Mouse (Mus musculus) brain, embryonic 14.5 days (tissue): ENCODE results near the gene Bcar3.

Source experiments
- CTCF ChIP-seq: fragments of 200-500 bp; IDR thresholded peaks from 2 replicates; pipeline ENCODE4 v1.5.1; 2012; ENCODE audit warnings: inconsistent platforms, mild to moderate bottlenecking, moderate library complexity, borderline replicate concordance; ENCODE audit not compliant: insufficient read depth, insufficient read length; ENCODE audit errors: extremely low read depth
- POLR2A ChIP-seq: fragments of 200-500 bp; IDR thresholded peaks from 2 replicates; pipeline ENCODE4 v1.6.1; 2012; ENCODE audit warnings: mild to moderate bottlenecking, inconsistent platforms, borderline replicate concordance; ENCODE audit not compliant: poor library complexity, insufficient read depth, insufficient read length, severe bottlenecking; ENCODE audit errors: extremely low read depth

GRCm38 (mm10) chr3:122386444-122386843 lies 92.5 kb downstream of the Bcar3 start:
- TF ChIP-seq CTCF (no peak), POLR2A (no peak)
